Mouse (Mus musculus): ENCODE data around the gene Slc33a1. TPM values are rescaled to one million over a fixed set of nuclear protein-coding genes. Genes with fewer than 3 reads are reported as not detected.

Gene Slc33a1
- 17.7 and 18.5 TPM in 2 replicates for polyA plus RNA-seq (2012; rRNA removed)

DNA sequence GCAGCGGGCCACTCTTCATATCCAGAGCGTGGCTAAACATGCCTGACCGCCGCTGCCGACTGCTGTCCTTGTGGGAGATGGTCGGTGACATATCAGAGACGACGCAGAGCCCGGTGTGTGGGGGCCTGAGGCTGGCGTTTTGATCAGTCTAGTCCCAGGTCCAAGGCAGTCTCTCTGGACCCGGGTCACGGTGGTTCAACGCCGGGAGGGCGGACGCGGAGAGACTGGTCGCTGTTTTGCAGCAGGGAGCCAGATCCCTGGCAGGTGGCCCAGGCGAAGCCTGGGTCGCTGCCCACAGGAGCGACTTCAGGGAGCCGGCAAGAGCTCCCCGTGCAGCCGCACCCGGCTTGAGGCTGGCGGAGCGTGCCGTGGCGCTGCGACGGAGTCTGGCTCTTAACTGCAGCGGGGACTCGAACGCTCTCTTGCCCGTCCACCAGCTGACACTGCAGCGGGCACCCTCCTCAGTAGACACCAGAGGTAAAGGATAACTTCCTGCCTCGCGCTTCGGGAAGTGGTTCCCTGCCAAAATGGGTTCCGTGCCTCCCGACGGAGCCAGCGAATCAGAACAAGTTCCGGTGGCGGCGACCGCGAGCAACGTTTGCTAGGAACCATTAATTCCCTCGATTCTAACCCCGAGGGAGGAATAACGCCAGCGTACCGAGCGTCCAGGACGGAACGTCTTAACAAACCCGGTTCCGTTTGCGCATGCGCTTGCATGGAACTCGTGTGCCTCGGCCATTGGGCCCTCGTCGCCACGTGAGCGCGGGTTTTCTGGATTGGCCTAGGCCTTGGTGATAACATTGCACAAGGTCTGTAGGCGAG, at the start of gene Slc33a1:
Gene Slc33a1 (minus strand): TSS at position 669 of the 822 bp plus-strand sequence.
- H3K27ac ChIP-seq (ENCODE audit: insufficient read depth, low read length) = peak within 1 kb of the TSS; percentile 1; the same call in 1 of the 2 replicates
- H3K4me1 ChIP-seq (ENCODE audit: control insufficient read depth, insufficient read depth, low read length) = no peaks in the 10 kb centered on the region; the same call in 1 of the 2 replicates
- TF ChIP-seq CTCF (IDR thresholded peaks at IDR 0.05; ENCODE audit: extremely low read depth, insufficient read depth, low read length) (no peak), POLR2A (IDR thresholded peaks at IDR 0.05; ENCODE audit: extremely low read depth, insufficient read depth, low read length) (peak; percentile 91)
- H3K4me3 ChIP-seq (ENCODE audit: insufficient read depth, low read length) = peak within 1 kb of the TSS; percentile 42

- no peak for TF ChIP-seq CTCF (IDR thresholded peaks at IDR 0.05; ENCODE audit: extremely low read depth, insufficient read depth, low read length)
- no peak for TF ChIP-seq POLR2A (IDR thresholded peaks at IDR 0.05; ENCODE audit: extremely low read depth, insufficient read depth, low read length)
- no peaks in the 10 kb centered on the region for H3K4me1 ChIP-seq (ENCODE audit: control insufficient read depth, insufficient read depth, low read length)
- no peak overlapping the region for H3K4me3 ChIP-seq (ENCODE audit: insufficient read depth, low read length)
- no peak overlapping the region for H3K27ac ChIP-seq (ENCODE audit: insufficient read depth, low read length)
Measured at GRCm38 (mm10) chr3:63988722-63989440, 24.3 kb upstream of the Slc33a1 start.

GRCm38 (mm10) chr3:63986656-63987055, 22.1 kb upstream of the Slc33a1 start:
- Histone ChIP-seq H3K4me3 (ENCODE audit: insufficient read depth, low read length) (no peak overlapping the region), H3K4me1 (ENCODE audit: control insufficient read depth, insufficient read depth, low read length) (no peaks in the 10 kb centered on the region), H3K27ac (ENCODE audit: insufficient read depth, low read length) (no peak overlapping the region)
- TF ChIP-seq POLR2A (IDR thresholded peaks at IDR 0.05; ENCODE audit: extremely low read depth, insufficient read depth, low read length) = no peak
- TF ChIP-seq CTCF (IDR thresholded peaks at IDR 0.05; ENCODE audit: extremely low read depth, insufficient read depth, low read length) = no peak

- H3K4me1 ChIP-seq (ENCODE audit: control insufficient read depth, insufficient read depth, low read length) = no peaks in the 10 kb centered on the region; the same call in none of the 2 replicates
- H3K4me3 ChIP-seq (ENCODE audit: insufficient read depth, low read length) = no peak overlapping the region
- no peak overlapping the region for H3K27ac ChIP-seq (ENCODE audit: insufficient read depth, low read length)
- TF ChIP-seq POLR2A (IDR thresholded peaks at IDR 0.05; ENCODE audit: extremely low read depth, insufficient read depth, low read length) (no peak), CTCF (IDR thresholded peaks at IDR 0.05; ENCODE audit: extremely low read depth, insufficient read depth, low read length) (no peak)
Measured at GRCm38 (mm10) chr3:63977895-63978294, 13.3 kb upstream of the Slc33a1 start.

- Histone ChIP-seq H3K4me1 (ENCODE audit: control insufficient read depth, insufficient read depth, low read length) (no peaks in the 10 kb centered on the region; the same call in none of the 2 replicates), H3K4me3 (ENCODE audit: insufficient read depth, low read length) (peak within 1 kb of the TSS; percentile 82), H3K27ac (ENCODE audit: insufficient read depth, low read length) (peak within 1 kb of the TSS; percentile 51)
- TF ChIP-seq POLR2A (IDR thresholded peaks at IDR 0.05; ENCODE audit: extremely low read depth, insufficient read depth, low read length) (peak; percentile 86), CTCF (IDR thresholded peaks at IDR 0.05; ENCODE audit: extremely low read depth, insufficient read depth, low read length) (no peak)
Measured at GRCm38 (mm10) chr3:63975955-63976908, 11.7 kb upstream of the Slc33a1 start, which contains the start of gene Gmps. Gene Gmps (plus strand): TSS chr3:63976106.

GRCm38 (mm10) chr3:63965929-63966328, 1.4 kb upstream of the Slc33a1 start:
- H3K4me1 ChIP-seq (ENCODE audit: control insufficient read depth, insufficient read depth, low read length) = no peaks in the 10 kb centered on the region; the same call in 1 of the 2 replicates
- H3K27ac ChIP-seq (ENCODE audit: insufficient read depth, low read length) = no peak overlapping the region
- no peak for TF ChIP-seq POLR2A (IDR thresholded peaks at IDR 0.05; ENCODE audit: extremely low read depth, insufficient read depth, low read length)
- no peak for TF ChIP-seq CTCF (IDR thresholded peaks at IDR 0.05; ENCODE audit: extremely low read depth, insufficient read depth, low read length)
- no peak overlapping the region for H3K4me3 ChIP-seq (ENCODE audit: insufficient read depth, low read length)

- TF ChIP-seq CTCF (IDR thresholded peaks at IDR 0.05; ENCODE audit: extremely low read depth, insufficient read depth, low read length) (no peak), POLR2A (IDR thresholded peaks at IDR 0.05; ENCODE audit: extremely low read depth, insufficient read depth, low read length) (no peak)
- Histone ChIP-seq H3K4me1 (ENCODE audit: control insufficient read depth, insufficient read depth, low read length) (no peaks in the 10 kb centered on the region; the same call in 1 of the 2 replicates), H3K27ac (ENCODE audit: insufficient read depth, low read length) (no peak overlapping the region), H3K4me3 (ENCODE audit: insufficient read depth, low read length) (peak overlapping the region; percentile 42; the same call in 1 of the 2 replicates)
Measured at GRCm38 (mm10) chr3:63964922-63965249, 318 bp upstream of the Slc33a1 start.

DNA sequence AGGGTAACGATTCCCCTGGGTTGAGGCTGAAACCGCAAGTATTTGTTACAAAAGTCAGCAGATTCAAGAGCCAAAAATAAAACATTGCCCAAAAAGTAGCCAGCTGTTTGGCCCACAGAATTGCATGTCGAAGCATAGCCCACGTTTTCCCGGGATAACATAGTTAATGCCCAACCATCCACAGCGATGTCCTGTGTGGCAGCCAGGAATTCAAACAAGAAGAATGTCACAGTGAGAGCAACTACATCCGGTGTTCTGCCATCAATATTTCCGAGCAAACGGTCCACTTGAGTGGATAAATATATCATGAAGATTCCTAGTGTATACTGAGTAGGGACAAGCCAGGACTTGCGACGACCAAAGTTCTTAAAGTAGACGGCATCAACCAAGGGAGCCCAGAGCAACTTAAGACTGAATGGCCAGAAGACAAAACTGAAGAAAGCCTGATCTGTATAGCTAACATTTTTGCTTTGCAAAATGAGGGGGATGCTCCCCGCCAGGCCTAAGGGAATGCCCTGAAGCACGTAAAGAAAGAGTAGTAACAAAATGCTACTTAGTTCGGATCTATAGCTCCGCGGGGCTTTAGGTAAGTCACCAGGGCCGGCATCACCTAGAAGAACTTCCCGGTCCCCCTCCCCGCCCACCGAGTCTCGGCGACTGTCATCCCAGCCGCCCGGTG, 1.0 kb downstream of the Slc33a1 start:
- Histone ChIP-seq H3K27ac (ENCODE audit: insufficient read depth, low read length) (peak overlapping the region; percentile 1; the same call in 1 of the 2 replicates), H3K4me3 (ENCODE audit: insufficient read depth, low read length) (peak overlapping the region; percentile 42), H3K4me1 (ENCODE audit: control insufficient read depth, insufficient read depth, low read length) (no peaks in the 10 kb centered on the region; the same call in 1 of the 2 replicates)
- TF ChIP-seq POLR2A (IDR thresholded peaks at IDR 0.05; ENCODE audit: extremely low read depth, insufficient read depth, low read length) (no peak), CTCF (IDR thresholded peaks at IDR 0.05; ENCODE audit: extremely low read depth, insufficient read depth, low read length) (no peak)
